Mouse (Mus musculus) A20 (cell line): Measurements from ENCODE around the gene Vps35l.

Source experiments
- DNase-seq: peaks from one replicate; pipeline ENCODE4 v3.0.0-alpha.2; 2011; ENCODE audit warnings: low read depth, low spot score

The Vps35l gene

GRCm38 (mm10) chr7:118776491-118776890 is 36.5 kb downstream of the Vps35l start:
- no peak for DNase-seq

- no peak for DNase-seq
Observed at GRCm38 (mm10) chr7:118777598-118778394, 37.8 kb downstream of the Vps35l start.

- DNase-seq = no peak
Observed at GRCm38 (mm10) chr7:118778561-118778960, 38.5 kb downstream of the Vps35l start.

DNA sequence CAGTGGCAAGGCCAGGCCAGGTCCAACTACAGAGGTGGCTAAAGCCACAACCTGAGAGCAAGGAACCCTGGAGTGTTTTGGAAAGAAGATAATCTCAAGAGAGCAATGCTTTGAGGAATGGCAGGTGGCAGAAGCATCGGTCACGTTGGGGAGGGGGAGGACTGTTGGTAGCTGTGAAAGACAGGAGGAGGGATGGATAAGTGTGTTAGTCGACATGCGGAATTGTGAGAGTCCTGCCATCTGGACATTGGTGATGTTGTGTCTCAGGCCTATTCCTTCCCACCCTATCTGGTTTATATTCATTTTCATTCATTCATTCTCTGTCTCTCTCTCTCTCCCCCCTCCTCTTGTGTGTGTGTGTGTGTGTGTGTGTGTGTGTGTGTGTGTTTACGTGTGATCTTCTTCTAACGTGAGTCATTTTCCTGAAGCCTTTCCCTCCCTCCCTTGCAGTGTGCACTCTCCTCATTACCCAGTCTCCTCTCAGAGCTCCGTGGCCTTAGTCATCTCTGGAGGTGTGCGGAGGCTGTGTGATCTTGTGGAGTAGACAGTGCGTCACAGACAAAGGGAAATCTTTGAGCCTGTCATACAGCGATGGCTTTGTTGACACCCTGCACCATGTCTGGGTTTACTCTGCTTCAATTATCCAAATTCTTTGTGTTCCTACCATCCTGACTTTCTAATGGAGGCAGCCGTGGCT is 43.4 kb downstream of the Vps35l start:
- DNase-seq = no peak

DNA sequence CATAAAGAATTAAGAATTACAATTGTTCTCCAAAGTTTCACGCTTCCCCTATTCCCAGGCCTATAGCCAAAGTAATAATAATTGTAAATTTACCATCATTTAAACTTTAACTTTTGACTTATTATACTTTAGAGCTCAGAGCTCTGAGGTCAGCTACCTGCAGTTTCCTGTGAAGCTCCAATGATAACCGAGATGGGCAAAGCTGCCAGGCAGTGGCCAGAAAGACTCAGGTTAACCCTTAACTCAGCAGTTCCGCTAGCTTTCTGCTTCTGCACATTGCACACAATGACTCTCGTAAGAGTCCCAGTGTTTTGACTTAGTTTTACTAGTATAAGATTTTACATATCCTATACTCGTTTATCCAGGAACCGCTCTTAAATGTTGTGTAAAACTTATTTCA is 46.1 kb downstream of the Vps35l start:
- no peak for DNase-seq

DNA sequence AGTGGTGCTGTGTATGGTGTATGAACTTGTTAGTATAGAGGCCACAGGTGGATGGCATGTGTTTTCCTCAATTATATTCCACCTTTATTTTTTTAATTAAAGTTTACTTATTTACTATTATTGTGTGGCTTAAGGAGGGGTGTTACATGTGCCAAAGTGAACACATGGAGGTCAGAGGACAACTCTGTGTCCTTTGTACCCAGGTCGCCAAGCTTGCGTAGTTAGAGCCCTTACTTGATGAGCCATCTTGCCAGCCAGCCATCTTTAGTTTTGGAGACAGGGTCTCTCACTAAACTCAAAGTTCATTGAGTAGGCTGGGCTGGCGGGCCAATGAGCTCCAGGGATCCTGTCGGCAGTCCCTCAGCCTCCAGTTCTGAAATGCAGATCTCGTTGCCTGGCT is 47.3 kb downstream of the Vps35l start:
- DNase-seq = no peak

DNA sequence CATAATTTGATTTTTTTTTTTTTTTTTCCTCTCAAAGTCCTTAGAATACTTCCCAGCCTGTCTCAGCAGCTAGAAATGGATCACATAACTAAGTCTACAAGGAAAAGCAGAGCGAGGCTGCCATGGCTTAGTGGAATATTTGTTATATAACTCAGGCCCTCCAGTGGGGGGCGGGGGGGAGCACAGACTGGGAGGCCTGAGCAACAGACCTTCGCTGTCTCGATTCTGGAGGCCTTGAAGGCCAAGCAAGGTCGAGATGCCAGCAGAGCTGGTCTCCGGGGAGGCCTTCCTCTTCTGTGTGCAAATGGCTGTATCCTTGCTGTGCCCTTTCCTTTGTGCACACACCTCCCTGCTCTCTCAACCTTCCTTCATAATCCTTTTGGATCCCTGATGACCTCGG is 48.5 kb downstream of the Vps35l start:
- DNase-seq = no peak

GRCm38 (mm10) chr7:118790292-118790691 is 50.3 kb downstream of the Vps35l start:
- DNase-seq = no peak

DNA sequence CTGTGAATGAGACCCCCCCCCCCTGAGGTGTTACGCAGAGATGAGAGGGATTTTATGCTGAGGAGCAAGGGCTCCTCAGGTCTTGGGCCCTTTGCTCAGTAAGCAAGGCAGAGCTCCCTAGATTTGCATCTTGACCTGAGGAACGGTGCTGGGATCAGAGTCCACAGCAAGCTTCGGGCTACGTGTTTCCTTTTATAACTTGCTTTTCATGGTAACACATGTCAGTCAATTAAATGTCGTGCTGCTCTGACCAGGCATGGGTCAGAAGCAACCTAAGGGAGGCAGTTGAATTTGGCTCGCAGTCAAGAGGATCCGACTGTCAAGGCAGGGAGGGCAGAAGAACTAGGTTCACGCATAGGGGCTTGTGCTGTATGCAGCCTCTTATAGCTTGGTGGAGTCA is 53.9 kb downstream of the Vps35l start:
- no peak for DNase-seq

DNA sequence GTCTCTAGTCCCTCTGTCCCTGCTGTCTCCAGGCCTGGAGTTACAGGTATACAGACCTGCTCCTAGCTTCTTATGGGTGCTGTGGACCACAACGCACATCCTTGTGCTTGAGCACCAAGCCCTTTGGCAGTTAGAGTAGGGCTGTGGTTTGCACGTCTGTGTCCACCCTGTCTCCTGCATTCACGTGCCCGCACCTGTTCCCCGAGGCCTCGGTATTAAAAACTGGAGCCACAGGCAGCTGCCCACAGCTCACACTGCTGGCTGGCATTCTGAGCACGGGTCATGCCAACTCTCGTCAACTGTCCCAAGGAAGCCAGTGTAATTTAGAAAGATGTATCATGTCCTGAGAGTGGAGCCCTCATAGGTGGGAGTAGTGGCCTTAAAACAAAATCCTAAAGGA is 55.8 kb downstream of the Vps35l start:
- no peak for DNase-seq

DNA sequence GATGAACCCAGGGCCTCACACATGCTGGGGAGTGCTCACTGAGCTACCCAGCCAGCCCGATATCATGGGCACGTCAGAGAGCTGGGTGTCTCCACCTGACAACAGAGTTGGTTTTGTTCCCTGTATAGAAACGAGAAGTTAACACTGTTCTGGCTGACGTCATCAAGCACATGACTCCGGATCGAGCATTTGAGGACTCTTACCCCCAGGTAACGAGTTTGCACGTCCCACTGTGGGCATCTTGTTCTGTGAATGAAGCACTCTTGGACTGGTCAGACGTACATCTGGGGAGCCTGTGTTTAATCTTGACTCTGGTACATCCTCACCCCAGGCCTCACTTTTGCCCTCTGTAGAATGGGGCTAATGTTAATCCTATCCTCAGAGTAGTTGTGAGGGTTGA is 56.8 kb downstream of the Vps35l start:
- no peak for DNase-seq

DNA sequence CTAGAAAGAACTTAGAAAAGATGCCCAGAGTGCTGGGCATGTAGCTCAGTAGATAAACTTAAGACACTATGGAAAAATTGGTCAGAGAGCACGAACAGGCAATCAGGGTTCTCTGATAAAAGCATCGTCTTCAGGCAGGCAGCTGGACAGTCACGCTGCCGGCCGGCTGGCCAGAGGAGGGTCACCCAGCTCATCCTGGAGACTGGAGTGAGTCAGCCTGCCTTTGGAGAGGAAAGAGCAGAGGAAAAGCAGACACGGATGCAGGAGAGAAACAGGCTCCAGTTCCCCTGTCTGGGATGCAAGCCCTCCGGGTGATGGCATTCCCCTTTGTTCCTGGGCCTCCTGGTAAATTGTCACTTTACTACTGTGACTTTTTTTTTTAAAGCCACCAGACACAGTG is 57.6 kb downstream of the Vps35l start:
- DNase-seq = no peak

DNA sequence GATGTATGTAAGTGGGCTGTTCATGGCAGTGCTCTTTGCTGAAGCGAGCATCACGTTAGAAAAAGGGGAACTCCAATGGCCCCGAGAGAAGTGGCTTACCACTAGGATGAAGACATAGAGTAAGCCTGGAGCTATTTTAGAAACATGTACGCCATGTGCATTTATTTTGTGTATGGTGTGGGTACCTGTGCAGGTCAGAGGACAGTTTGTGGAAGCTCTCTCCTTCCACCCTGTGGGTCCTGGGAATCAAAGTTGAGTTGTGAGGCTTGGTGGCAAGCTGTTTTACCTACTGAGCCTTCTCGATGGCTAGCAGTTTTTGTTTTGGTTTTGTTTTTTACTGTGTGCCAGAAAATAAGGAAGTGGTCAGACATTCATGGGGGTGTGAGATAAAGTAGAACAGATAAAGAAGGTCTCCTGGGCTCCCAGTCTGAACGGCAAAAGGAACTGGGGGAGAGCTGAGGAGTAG is 58.1 kb downstream of the Vps35l start:
- peak; percentile 91 for DNase-seq

- DNase-seq = no peak
Observed at GRCm38 (mm10) chr7:118800112-118800734, 60.2 kb downstream of the Vps35l start.

GRCm38 (mm10) chr7:118801791-118802190 is 61.8 kb downstream of the Vps35l start:
- no peak for DNase-seq

DNA sequence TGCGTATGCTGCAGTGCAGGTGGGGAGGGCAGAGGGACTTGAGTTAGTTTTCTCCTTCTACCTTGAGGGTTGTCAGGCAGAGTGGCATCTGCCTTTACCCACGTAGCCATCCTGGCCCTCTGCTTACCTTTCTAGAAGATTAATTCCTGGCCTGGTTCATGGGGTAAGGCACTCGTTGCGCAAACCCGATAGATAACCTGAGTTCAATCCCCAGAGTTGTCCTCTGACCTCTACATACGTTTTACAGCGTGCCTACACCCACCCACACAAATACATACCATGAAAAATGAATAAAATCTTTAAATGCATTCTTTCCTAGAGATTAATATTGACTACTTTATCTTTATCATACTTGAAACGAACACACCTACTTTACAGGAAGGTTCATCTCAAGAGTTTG is 63.4 kb downstream of the Vps35l start:
- no peak for DNase-seq

GRCm38 (mm10) chr7:118806631-118807411 is 66.8 kb downstream of the Vps35l start:
- DNase-seq = no peak

DNA sequence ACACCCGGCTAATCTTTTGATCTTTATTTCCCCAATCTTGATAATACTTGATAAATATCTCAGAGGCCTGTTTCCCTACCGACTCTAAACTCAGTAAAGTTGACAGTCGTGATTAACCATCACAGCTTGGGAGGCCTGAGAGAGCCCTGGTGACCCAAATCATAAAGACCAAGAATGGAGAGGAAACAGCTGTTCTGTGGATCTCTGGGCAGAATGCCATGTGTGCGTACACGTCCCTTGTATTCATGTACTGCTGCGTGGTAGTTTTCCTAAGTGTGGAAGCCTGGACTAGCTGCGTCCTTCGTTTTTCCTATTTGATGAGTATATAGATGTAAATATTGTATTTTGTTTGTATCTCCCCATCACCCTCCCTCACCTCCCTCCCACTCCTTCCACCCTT is 67.9 kb downstream of the Vps35l start:
- no peak for DNase-seq

DNA sequence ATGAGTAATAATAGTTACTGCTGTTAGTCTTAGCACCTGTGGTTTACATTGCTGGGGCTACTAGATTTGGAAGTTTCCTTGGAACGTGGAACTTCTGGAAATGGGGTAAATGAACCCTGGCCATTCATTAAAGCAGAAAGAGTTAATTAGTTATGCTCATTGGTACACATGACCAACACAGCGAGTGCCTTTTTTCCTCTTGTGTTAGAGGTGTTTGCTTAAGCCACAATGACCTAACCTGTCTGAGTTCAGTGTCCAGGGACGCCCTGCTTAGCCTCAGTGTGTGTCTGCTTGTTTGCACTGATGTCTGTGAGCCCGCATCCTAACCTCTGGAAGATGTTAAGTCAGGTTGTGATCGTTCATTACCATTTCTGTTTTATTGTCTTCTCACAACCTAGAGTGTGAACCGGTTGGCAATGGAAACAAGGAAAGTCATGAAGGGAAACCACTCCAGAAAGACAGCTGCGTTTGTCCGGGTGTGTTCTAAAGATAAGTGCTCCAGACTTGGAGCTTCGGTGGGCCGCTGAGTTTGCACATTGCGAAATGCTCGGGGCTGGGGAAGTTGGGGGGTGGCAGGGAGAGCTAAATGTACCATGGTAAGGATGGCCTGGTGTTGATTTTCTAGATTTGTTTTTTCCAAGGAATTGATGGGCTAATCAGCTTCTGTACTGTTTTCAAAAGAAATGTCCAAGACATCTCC is 71.5 kb downstream of the Vps35l start:
- no peak for DNase-seq

DNA sequence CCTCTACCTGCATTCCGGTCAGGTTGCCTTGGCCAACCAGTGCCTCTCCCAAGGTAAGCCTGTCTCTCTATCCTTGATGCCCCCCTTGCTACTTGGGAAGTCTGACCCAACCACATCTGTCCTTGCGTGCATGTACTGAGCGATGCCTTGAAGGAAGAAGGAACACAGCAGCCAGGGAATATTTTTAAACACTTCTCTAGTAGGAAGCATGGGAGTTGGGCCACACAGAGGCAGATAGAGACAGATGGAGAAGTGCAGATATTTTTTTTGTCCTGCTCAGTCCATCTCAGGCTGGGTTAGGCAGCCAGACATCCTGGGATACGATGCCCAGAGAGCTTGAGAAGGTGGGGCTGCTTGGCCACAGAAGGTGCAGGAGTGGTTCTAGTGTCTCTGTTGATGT is 73.6 kb downstream of the Vps35l start:
- no peak for DNase-seq

- no peak for DNase-seq
Observed at GRCm38 (mm10) chr7:118816275-118816674, 76.2 kb downstream of the Vps35l start.
